Mouse (Mus musculus): ENCODE results near the gene Fpr1. TPM values are rescaled to one million over a fixed set of nuclear protein-coding genes. Genes with fewer than 3 reads are reported as not detected.

Gene Fpr1
- total RNA-seq, 2 experiments from 2014 or later = 17.1 to 26.3 TPM

GRCm38 (mm10) chr17:17827658-17828190 lies 56.0 kb downstream of the Fpr1 start:
- ATAC-seq (replicated peaks; ENCODE audit: low FRiP score, poor library complexity, severe bottlenecking) = no peak

GRCm38 (mm10) chr17:17826751-17827657 lies 56.7 kb downstream of the Fpr1 start, which contains the start of gene Spaca6:
Spaca6 (plus strand) TSS chr17:17827158.
- ATAC-seq (replicated peaks; ENCODE audit: low FRiP score, poor library complexity, severe bottlenecking) = no peak

Other genes starting within 250 kb of the Fpr1 start
- gene Vmn2r90, start 180.2 kb downstream of the Fpr1 start, total RNA-seq (2015; ENCODE audit: low replicate concordance) = not detected in 2 replicates
- not detected in 2 replicates for gene Vmn2r90, start 180.2 kb downstream of the Fpr1 start, total RNA-seq (2017; ENCODE audit: low replicate concordance)
- not detected in 2 replicates for gene Spaca6, start 56.8 kb downstream of the Fpr1 start, total RNA-seq (2015; ENCODE audit: low replicate concordance)
- not detected in 2 replicates for gene Spaca6, start 56.8 kb downstream of the Fpr1 start, total RNA-seq (2017; ENCODE audit: low replicate concordance)
- gene Has1, start 28.7 kb downstream of the Fpr1 start, total RNA-seq (2015; ENCODE audit: low replicate concordance) = not detected in 2 replicates
- not detected in 2 replicates for gene Has1, start 28.7 kb downstream of the Fpr1 start, total RNA-seq (2017; ENCODE audit: low replicate concordance)
- 51.6 and 66.7 TPM in 2 replicates for gene Fpr2, start 3.9 kb upstream of the Fpr1 start, total RNA-seq (2015; ENCODE audit: low replicate concordance)
- gene Fpr2, start 3.9 kb upstream of the Fpr1 start, total RNA-seq (2017; ENCODE audit: low replicate concordance) = 23.8 and 33.6 TPM in 2 replicates
- gene Fpr3, start 3.9 kb upstream of the Fpr1 start, total RNA-seq (2015; ENCODE audit: low replicate concordance) = not detected in 2 replicates
- gene Fpr3, start 3.9 kb upstream of the Fpr1 start, total RNA-seq (2017; ENCODE audit: low replicate concordance) = not detected in 2 replicates
- gene Fpr-rs4, start 137.8 kb upstream of the Fpr1 start, total RNA-seq (2015; ENCODE audit: low replicate concordance) = not detected in 2 replicates
- gene Fpr-rs4, start 137.8 kb upstream of the Fpr1 start, total RNA-seq (2017; ENCODE audit: low replicate concordance) = not detected in 2 replicates
- gene Vmn2r124, start 165.5 kb upstream of the Fpr1 start, total RNA-seq (2015; ENCODE audit: low replicate concordance) = not detected in 2 replicates
- gene Vmn2r124, start 165.5 kb upstream of the Fpr1 start, total RNA-seq (2017; ENCODE audit: low replicate concordance) = under 0.01 TPM in 1 of 2 replicates, not detected in the other
- not detected in 2 replicates for gene Vmn2r91, start 201.1 kb upstream of the Fpr1 start, total RNA-seq (2015; ENCODE audit: low replicate concordance)
- gene Vmn2r91, start 201.1 kb upstream of the Fpr1 start, total RNA-seq (2017; ENCODE audit: low replicate concordance) = not detected in 2 replicates